Comparison of ENCODE assay signal across 16 mouse cellular contexts in genomic region chr4:140192276-140193002, GRCm38 (mm10). TPM values are rescaled to one million over a fixed set of nuclear protein-coding genes. Genes with fewer than 3 reads are reported as not detected.
DNase-seq lines count a peak whose midpoint lies in the region; ATAC-seq lines count a peak whose summit lies in the region.
"Had no signal": no experiment of that assay in that cellular context is flagged by ENCODE, and none has a peak within 500 bp of the region (broad histone marks: within the 10 kb centered on the region; RNA-seq: fewer than 3 reads in every experiment).

No protein-coding gene starts in this region.

- peak overlapping the region; percentile 68; the same call in 1 of the 2 replicates for H3K27ac ChIP-seq in forebrain, embryonic 14.5 days (ENCODE audit: low read depth, low read length)
- H3K27ac ChIP-seq in forebrain, embryonic 10.5 days = no peak overlapping the region
- H3K27ac ChIP-seq in midbrain, embryonic 10.5 days (replicated peaks) = 0 out of 2 replicates have a peak overlapping the region, but pooled peaks have one; percentile 13
- no peak overlapping the region for H3K27ac ChIP-seq in midbrain, embryonic 11.5 days (ENCODE audit: low read depth, low read length)
- H3K27ac ChIP-seq in liver, embryonic 13.5 days = no peak overlapping the region

- no peak overlapping the region for H3K4me2 ChIP-seq in forebrain, embryonic 14.5 days (ENCODE audit: low read length)
- no peak overlapping the region for H3K4me2 ChIP-seq in midbrain, embryonic 11.5 days
- H3K4me2 ChIP-seq in liver, embryonic 13.5 days = no peak overlapping the region
- H3K4me2 ChIP-seq: lung, embryonic 14.5 days had no signal

- H3K9me3 ChIP-seq in forebrain, embryonic 14.5 days (replicated peaks; ENCODE audit: control insufficient read depth, low read length) = no peaks in the 10 kb centered on the region
- H3K9me3 ChIP-seq in forebrain, embryonic 10.5 days = no peaks in the 10 kb centered on the region
- no peaks in the 10 kb centered on the region for H3K9me3 ChIP-seq in midbrain, embryonic 10.5 days (replicated peaks)
- no peaks in the 10 kb centered on the region for H3K9me3 ChIP-seq in midbrain, embryonic 11.5 days (ENCODE audit: control insufficient read depth, low read length)
- H3K9me3 ChIP-seq in liver, embryonic 13.5 days (replicated peaks) = no peaks in the 10 kb centered on the region

- 60% methylated on average over 18 of the region's 18 CpGs for WGBS in forebrain, embryonic 14.5 days
- 91% methylated on average over 18 of the region's 18 CpGs for WGBS in forebrain, embryonic 10.5 days
- WGBS in midbrain, embryonic 10.5 days = 90% methylated on average over 18 of the region's 18 CpGs
- 84% methylated on average over 18 of the region's 18 CpGs for WGBS in midbrain, embryonic 11.5 days
- 74% methylated on average over 18 of the region's 18 CpGs for WGBS in liver, embryonic 13.5 days (ENCODE audit: insufficient replicate concordance)

- no peaks in the 10 kb centered on the region for H3K27me3 ChIP-seq in forebrain, embryonic 14.5 days (replicated peaks; ENCODE audit: control insufficient read depth, insufficient read depth, low read length)
- H3K27me3 ChIP-seq in forebrain, embryonic 10.5 days (ENCODE audit: poor library complexity, severe bottlenecking) = no peaks in the 10 kb centered on the region
- H3K27me3 ChIP-seq in midbrain, embryonic 10.5 days (ENCODE audit: low read depth, poor library complexity, severe bottlenecking) = no peaks in the 10 kb centered on the region
- H3K27me3 ChIP-seq in midbrain, embryonic 11.5 days (ENCODE audit: control insufficient read depth, insufficient read depth, low read length) = no peaks in the 10 kb centered on the region
- no peaks in the 10 kb centered on the region for H3K27me3 ChIP-seq in liver, embryonic 13.5 days

- H3K4me1 ChIP-seq in forebrain, embryonic 14.5 days (ENCODE audit: control insufficient read depth, insufficient read depth, low read length) = peaks cover 3% of the 10 kb centered on the region
- peaks cover 10% of the 10 kb centered on the region; the same call in 1 of the 2 replicates for H3K4me1 ChIP-seq in forebrain, embryonic 10.5 days
- peaks cover 26% of the 10 kb centered on the region for H3K4me1 ChIP-seq in midbrain, embryonic 10.5 days
- H3K4me1 ChIP-seq in midbrain, embryonic 11.5 days (ENCODE audit: control insufficient read depth, insufficient read depth, low read length) = peaks cover 2% of the 10 kb centered on the region; the same call in 1 of the 2 replicates
- peaks cover 20% of the 10 kb centered on the region for H3K4me1 ChIP-seq in liver, embryonic 13.5 days (replicated peaks)

- H3K36me3 ChIP-seq in forebrain, embryonic 14.5 days (ENCODE audit: control insufficient read depth, insufficient read depth, low read length) = no peaks in the 10 kb centered on the region
- H3K36me3 ChIP-seq in forebrain, embryonic 10.5 days (replicated peaks) = no peaks in the 10 kb centered on the region
- H3K36me3 ChIP-seq in midbrain, embryonic 10.5 days = no peaks in the 10 kb centered on the region
- no peaks in the 10 kb centered on the region for H3K36me3 ChIP-seq in midbrain, embryonic 11.5 days (ENCODE audit: control insufficient read depth, insufficient read depth, low read length)
- no peaks in the 10 kb centered on the region for H3K36me3 ChIP-seq in liver, embryonic 13.5 days

- no peak overlapping the region for H3K4me3 ChIP-seq in forebrain, embryonic 14.5 days (ENCODE audit: low read depth, low read length)
- no peak overlapping the region for H3K4me3 ChIP-seq in forebrain, embryonic 10.5 days
- no peak overlapping the region for H3K4me3 ChIP-seq in midbrain, embryonic 10.5 days
- no peak overlapping the region for H3K4me3 ChIP-seq in midbrain, embryonic 11.5 days (ENCODE audit: low read depth, low read length)
- H3K4me3 ChIP-seq in liver, embryonic 13.5 days (replicated peaks) = no peak overlapping the region
- H3K4me3 ChIP-seq: myocyte had no signal

- no peak overlapping the region for H3K9ac ChIP-seq in forebrain, embryonic 14.5 days (ENCODE audit: low read length)
- H3K9ac ChIP-seq in midbrain, embryonic 11.5 days (ENCODE audit: low read length) = no peak overlapping the region
- no peak overlapping the region for H3K9ac ChIP-seq in liver, embryonic 13.5 days
- H3K9ac ChIP-seq: lung, embryonic 14.5 days had no signal

- ATAC-seq in forebrain, embryonic 14.5 days = peak; percentile 59
- ATAC-seq in midbrain, embryonic 11.5 days (ENCODE audit: low FRiP score) = no peak
- peak; percentile 47; the same call in 1 of the 2 replicates for ATAC-seq in liver, embryonic 13.5 days (ENCODE audit: low read depth)
- ATAC-seq: intestine, embryonic 16.5 days; Patski had no signal

- peak; percentile 76 for DNase-seq in forebrain, embryonic 14.5 days (ENCODE audit: low spot score)
- DNase-seq in forebrain, embryonic 10.5 days (ENCODE audit: extremely low spot score, low spot score) = no peak
- DNase-seq in midbrain, embryonic 10.5 days (ENCODE audit: low spot score) = no peak
- DNase-seq in midbrain, embryonic 11.5 days (ENCODE audit: low spot score, missing footprints) = no peak
- DNase-seq in cerebellum, adult 9-10 months = peak; percentile 96
- no peak for DNase-seq in liver, embryonic 13.5 days
- DNase-seq in urinary bladder, postnatal 25 days (ENCODE audit: low spot score) = no peak
- DNase-seq in adipocyte (ENCODE audit: low spot score) = no peak
- DNase-seq: heart, postnatal 14 days; kidney, postnatal 14 days; lung, embryonic 14.5 days; right cerebral cortex, postnatal 25 days; thymus, adult 18-20 months had no signal

RNA-seq across cellular contexts. Expression of gene Igsf21, which starts 54.1 kb away (rescaled TPM):
- polyA plus RNA-seq in forebrain, embryonic 14.5 days (2014; fragmentation: Nextera tagmentation; extraction: Ambion mirVana) = 30.0 and 40.3 TPM in 2 replicates
- polyA plus RNA-seq in forebrain, embryonic 10.5 days (2016; fragmentation: Nextera tagmentation; extraction: Ambion mirVana) = 3.8 and 4.6 TPM in 2 replicates
- polyA plus RNA-seq in midbrain, embryonic 10.5 days (2016; fragmentation: Nextera tagmentation; extraction: Ambion mirVana) = 9.5 and 19.8 TPM in 2 replicates
- polyA plus RNA-seq in midbrain, embryonic 11.5 days (2014; fragmentation: Nextera tagmentation; extraction: Ambion mirVana) = 15.2 and 16.5 TPM in 2 replicates
- polyA plus RNA-seq in liver, embryonic 13.5 days (2015; fragmentation: Nextera tagmentation; extraction: Ambion mirVana) = 0.16 and 0.18 TPM in 2 replicates
- polyA plus RNA-seq: lung, embryonic 14.5 days; myocyte; Patski had no signal

Comparison
In these comparisons a context has a peak if more than half of its experiments do, and no peak if none do; other contexts are left out.
1. DNase-seq: peak in forebrain, embryonic 14.5 days (single experiment) and cerebellum, adult 9-10 months (single experiment); none in forebrain, embryonic 10.5 days (single experiment), midbrain, embryonic 10.5 days (single experiment), midbrain, embryonic 11.5 days (single experiment), liver, embryonic 13.5 days (single experiment), urinary bladder, postnatal 25 days (single experiment) and adipocyte (single experiment).
2. H3K27ac ChIP-seq: peak in forebrain, embryonic 14.5 days (single experiment) and midbrain, embryonic 10.5 days (single experiment); none in forebrain, embryonic 10.5 days (single experiment), midbrain, embryonic 11.5 days (single experiment) and liver, embryonic 13.5 days (single experiment).